Mouse (Mus musculus) cortical plate, adult 2 months (tissue): ENCODE measurements around the gene Acvr1b.

Experiments
- CTCF ChIP-seq: fragments of 200-500 bp; IDR thresholded peaks from 2 replicates; pipeline ENCODE4 v1.5.1; 2011; ENCODE audit warnings: mild to moderate bottlenecking, control low read depth, low read length; ENCODE audit not compliant: insufficient read depth; ENCODE audit errors: extremely low read depth
- POLR2A ChIP-seq: fragments of 200-500 bp; IDR thresholded peaks from 2 replicates; pipeline ENCODE4 v1.6.1; 2011; ENCODE audit warnings: mild to moderate bottlenecking, low read length, control low read depth; ENCODE audit not compliant: insufficient read depth; ENCODE audit errors: extremely low read depth

DNA sequence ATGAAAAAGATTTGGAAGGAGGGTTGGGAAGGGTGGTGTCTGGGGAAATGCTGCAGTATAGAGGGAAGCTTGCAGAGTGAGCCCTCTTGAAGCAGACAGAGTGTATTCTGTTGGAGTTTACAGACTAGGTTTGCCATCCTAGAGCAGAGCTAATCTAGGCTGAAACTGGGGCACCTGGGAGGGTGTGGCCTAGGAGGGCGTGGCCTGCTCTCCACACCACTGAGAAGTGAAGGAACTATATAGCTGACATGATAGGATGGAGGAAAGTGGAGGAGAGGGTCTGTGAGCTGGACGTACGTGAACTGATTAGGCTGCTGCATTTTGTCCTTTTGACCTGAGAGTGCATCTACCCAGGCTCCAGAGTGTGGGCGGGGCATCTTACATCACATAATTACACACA, 29.8 kb downstream of the Acvr1b start:
- TF ChIP-seq POLR2A: no peak
- no peak for TF ChIP-seq CTCF
